Mouse (Mus musculus): ENCODE results near the gene Serpinb1c. TPM values are rescaled to one million over a fixed set of nuclear protein-coding genes. Genes with fewer than 3 reads are reported as not detected.
"Not testable (repeated sequence)": the region's sequence is repeated elsewhere in the genome, so short reads cannot be mapped to it uniquely, and the experiment has no call there.

The Serpinb1c gene
- polyA plus RNA-seq, 1 experiment from 2014 or later, result not detected

- Histone ChIP-seq H3K4me3 (ENCODE audit: low read depth, low read length) (no peak overlapping the region), H3K4me1 (ENCODE audit: control insufficient read depth, insufficient read depth, low read length) (no peaks in the 10 kb centered on the region), H3K9me3 (ENCODE audit: control insufficient read depth, low read depth, low read length) (no peaks in the 10 kb centered on the region), H3K36me3 (ENCODE audit: control insufficient read depth, insufficient read depth, low read length) (no peaks in the 10 kb centered on the region), H3K4me2 (replicated peaks; ENCODE audit: low read depth, low read length) (no peak overlapping the region), H3K9ac (replicated peaks; ENCODE audit: low read depth, low read length) (no peak overlapping the region), H3K27ac (ENCODE audit: low read length) (no peak overlapping the region), H3K27me3 (ENCODE audit: control insufficient read depth, insufficient read depth, low read length) (no peaks in the 10 kb centered on the region)
- ATAC-seq (ENCODE audit: insufficient number of reproducible peaks, insufficient read depth, low FRiP score, low read depth), result no peak
- WGBS, result 52% methylated on average over 1 of the region's 1 CpGs
These were observed 24.1 kb downstream of the Serpinb1c start for GRCm38 (mm10) chr13:32873862-32874261.

DNA sequence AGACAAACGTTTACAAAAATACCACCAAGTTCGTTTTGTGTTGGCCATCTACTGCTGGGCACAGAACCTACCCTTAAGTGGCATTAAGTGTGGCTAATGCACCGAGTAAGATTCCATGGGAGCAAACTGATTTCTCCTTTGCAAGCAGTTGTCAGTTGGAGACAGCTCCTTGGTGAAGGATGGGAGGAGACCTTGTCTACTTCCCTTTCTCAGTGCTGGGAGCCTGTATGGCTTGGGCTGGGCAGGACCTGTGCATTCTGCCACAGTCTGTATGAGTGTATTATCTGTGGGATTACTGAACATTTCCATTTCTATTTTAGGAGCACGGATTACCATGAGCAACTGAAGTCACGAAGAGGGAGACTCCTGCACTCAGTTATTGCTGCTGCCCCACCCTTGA, 29.2 kb downstream of the Serpinb1c start:
- no peak overlapping the region for H3K9ac ChIP-seq (replicated peaks; ENCODE audit: low read depth, low read length)
- H3K4me2 ChIP-seq (replicated peaks; ENCODE audit: low read depth, low read length), result no peak overlapping the region
- H3K27ac ChIP-seq (ENCODE audit: low read length), result no peak overlapping the region
- no peaks in the 10 kb centered on the region for H3K9me3 ChIP-seq (ENCODE audit: control insufficient read depth, low read depth, low read length)
- H3K36me3 ChIP-seq (ENCODE audit: control insufficient read depth, insufficient read depth, low read length), result no peaks in the 10 kb centered on the region
- 67% methylated on average over 5 of the region's 5 CpGs for WGBS
- H3K4me1 ChIP-seq (ENCODE audit: control insufficient read depth, insufficient read depth, low read length), result no peaks in the 10 kb centered on the region
- H3K4me3 ChIP-seq (ENCODE audit: low read depth, low read length), result no peak overlapping the region
- H3K27me3 ChIP-seq (ENCODE audit: control insufficient read depth, insufficient read depth, low read length), result no peaks in the 10 kb centered on the region
- no peak for ATAC-seq (ENCODE audit: insufficient number of reproducible peaks, insufficient read depth, low FRiP score, low read depth)

DNA sequence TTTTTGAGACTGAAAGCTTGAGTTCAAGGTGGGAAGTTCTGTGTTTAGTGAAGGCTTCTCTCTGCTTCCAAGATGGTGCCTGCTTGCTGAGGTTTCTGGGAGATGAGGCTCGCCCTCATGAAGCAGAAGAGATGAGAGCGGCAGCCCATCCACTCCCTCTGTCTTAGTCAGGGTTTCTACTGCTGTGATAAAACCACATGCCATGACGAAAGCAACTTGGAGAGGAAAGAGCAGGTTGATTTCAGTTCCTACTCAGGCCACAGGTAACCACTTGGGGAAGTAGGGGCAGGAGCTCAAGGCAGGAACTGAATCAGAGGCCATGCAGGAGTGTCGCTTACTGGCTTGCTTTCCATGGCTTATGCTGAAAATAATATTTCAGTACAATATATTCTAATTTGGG, 29.8 kb downstream of the Serpinb1c start:
- not testable (repeated sequence) for H3K27me3 ChIP-seq (ENCODE audit: control insufficient read depth, insufficient read depth, low read length); H3K9ac ChIP-seq (replicated peaks; ENCODE audit: low read depth, low read length); H3K4me1 ChIP-seq (ENCODE audit: control insufficient read depth, insufficient read depth, low read length); H3K36me3 ChIP-seq (ENCODE audit: control insufficient read depth, insufficient read depth, low read length); H3K27ac ChIP-seq (ENCODE audit: low read length); H3K9me3 ChIP-seq (ENCODE audit: control insufficient read depth, low read depth, low read length); H3K4me2 ChIP-seq (replicated peaks; ENCODE audit: low read depth, low read length); ATAC-seq (ENCODE audit: insufficient number of reproducible peaks, insufficient read depth, low FRiP score, low read depth); H3K4me3 ChIP-seq (ENCODE audit: low read depth, low read length)
- WGBS, result 88% methylated on average over 4 of the region's 4 CpGs

DNA sequence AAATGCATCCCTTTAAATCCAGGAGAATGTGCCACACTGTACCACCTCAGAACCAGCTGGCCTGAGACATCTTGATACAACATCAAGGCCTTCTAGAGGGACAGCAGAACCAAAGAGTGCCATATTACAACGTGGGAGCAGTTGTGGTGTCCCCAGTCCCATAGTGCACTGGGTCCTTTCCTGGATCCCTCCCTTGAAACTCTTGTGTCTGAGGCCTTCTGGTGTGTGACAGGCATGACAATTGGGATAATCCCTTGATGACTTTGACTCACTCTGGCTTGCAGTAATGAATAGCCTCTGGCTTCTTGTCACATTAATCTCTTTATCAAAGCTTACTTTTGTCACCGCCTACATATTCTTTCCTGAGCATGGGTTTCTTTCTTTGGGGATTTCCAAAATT, 31.0 kb downstream of the Serpinb1c start:
- 54% methylated on average over 2 of the region's 2 CpGs for WGBS
- Histone ChIP-seq H3K9ac (replicated peaks; ENCODE audit: low read depth, low read length) (no peak overlapping the region), H3K27me3 (ENCODE audit: control insufficient read depth, insufficient read depth, low read length) (no peaks in the 10 kb centered on the region), H3K4me3 (ENCODE audit: low read depth, low read length) (no peak overlapping the region), H3K4me2 (replicated peaks; ENCODE audit: low read depth, low read length) (no peak overlapping the region), H3K36me3 (ENCODE audit: control insufficient read depth, insufficient read depth, low read length) (no peaks in the 10 kb centered on the region), H3K27ac (ENCODE audit: low read length) (no peak overlapping the region), H3K4me1 (ENCODE audit: control insufficient read depth, insufficient read depth, low read length) (no peaks in the 10 kb centered on the region), H3K9me3 (ENCODE audit: control insufficient read depth, low read depth, low read length) (no peaks in the 10 kb centered on the region)
- ATAC-seq (ENCODE audit: insufficient number of reproducible peaks, insufficient read depth, low FRiP score, low read depth), result no peak

- no peak overlapping the region for H3K27ac ChIP-seq (ENCODE audit: low read length)
- no peak overlapping the region for H3K4me2 ChIP-seq (replicated peaks; ENCODE audit: low read depth, low read length)
- H3K9me3 ChIP-seq (ENCODE audit: control insufficient read depth, low read depth, low read length), result no peaks in the 10 kb centered on the region
- H3K4me3 ChIP-seq (ENCODE audit: low read depth, low read length), result no peak overlapping the region
- no peaks in the 10 kb centered on the region for H3K36me3 ChIP-seq (ENCODE audit: control insufficient read depth, insufficient read depth, low read length)
- H3K27me3 ChIP-seq (ENCODE audit: control insufficient read depth, insufficient read depth, low read length), result no peaks in the 10 kb centered on the region
- 7% methylated on average over 9 of the region's 9 CpGs for WGBS
- no peak for ATAC-seq (ENCODE audit: insufficient number of reproducible peaks, insufficient read depth, low FRiP score, low read depth)
- H3K9ac ChIP-seq (replicated peaks; ENCODE audit: low read depth, low read length), result no peak overlapping the region
- no peaks in the 10 kb centered on the region for H3K4me1 ChIP-seq (ENCODE audit: control insufficient read depth, insufficient read depth, low read length)
These were observed 31.5 kb downstream of the Serpinb1c start for GRCm38 (mm10) chr13:32866484-32866883.

GRCm38 (mm10) chr13:32865591-32865990, 32.4 kb downstream of the Serpinb1c start:
- no peak for ATAC-seq (ENCODE audit: insufficient number of reproducible peaks, insufficient read depth, low FRiP score, low read depth)
- 60% methylated on average over 2 of the region's 2 CpGs for WGBS

GRCm38 (mm10) chr13:32864529-32864928, 33.5 kb downstream of the Serpinb1c start:
- WGBS, result 81% methylated on average over 2 of the region's 3 CpGs
- H3K9ac ChIP-seq (replicated peaks; ENCODE audit: low read depth, low read length); ATAC-seq (ENCODE audit: insufficient number of reproducible peaks, insufficient read depth, low FRiP score, low read depth); H3K27ac ChIP-seq (ENCODE audit: low read length); H3K4me2 ChIP-seq (replicated peaks; ENCODE audit: low read depth, low read length); H3K4me3 ChIP-seq (ENCODE audit: low read depth, low read length); H3K4me1 ChIP-seq (ENCODE audit: control insufficient read depth, insufficient read depth, low read length); H3K27me3 ChIP-seq (ENCODE audit: control insufficient read depth, insufficient read depth, low read length); H3K9me3 ChIP-seq (ENCODE audit: control insufficient read depth, low read depth, low read length); H3K36me3 ChIP-seq (ENCODE audit: control insufficient read depth, insufficient read depth, low read length): not testable (repeated sequence)

More at GRCm38 (mm10) chr13:32865591-32865990, 32.4 kb downstream of the Serpinb1c start:
- no peaks in the 10 kb centered on the region for H3K27me3 ChIP-seq (ENCODE audit: control insufficient read depth, insufficient read depth, low read length)
- H3K27ac ChIP-seq (ENCODE audit: low read length), result no peak overlapping the region
- H3K4me1 ChIP-seq (ENCODE audit: control insufficient read depth, insufficient read depth, low read length), result no peaks in the 10 kb centered on the region
- H3K9me3 ChIP-seq (ENCODE audit: control insufficient read depth, low read depth, low read length), result no peaks in the 10 kb centered on the region
- H3K9ac ChIP-seq (replicated peaks; ENCODE audit: low read depth, low read length), result no peak overlapping the region
- no peak overlapping the region for H3K4me3 ChIP-seq (ENCODE audit: low read depth, low read length)
- no peak overlapping the region for H3K4me2 ChIP-seq (replicated peaks; ENCODE audit: low read depth, low read length)
- H3K36me3 ChIP-seq (ENCODE audit: control insufficient read depth, insufficient read depth, low read length), result no peaks in the 10 kb centered on the region

GRCm38 (mm10) chr13:32863456-32863855, 34.6 kb downstream of the Serpinb1c start:
- no peaks in the 10 kb centered on the region for H3K9me3 ChIP-seq (ENCODE audit: control insufficient read depth, low read depth, low read length)
- no peak overlapping the region for H3K9ac ChIP-seq (replicated peaks; ENCODE audit: low read depth, low read length)
- no peaks in the 10 kb centered on the region for H3K27me3 ChIP-seq (ENCODE audit: control insufficient read depth, insufficient read depth, low read length)
- H3K27ac ChIP-seq (ENCODE audit: low read length), result no peak overlapping the region
- no peak for ATAC-seq (ENCODE audit: insufficient number of reproducible peaks, insufficient read depth, low FRiP score, low read depth)
- H3K4me3 ChIP-seq (ENCODE audit: low read depth, low read length), result no peak overlapping the region
- no peaks in the 10 kb centered on the region for H3K4me1 ChIP-seq (ENCODE audit: control insufficient read depth, insufficient read depth, low read length)
- no peak overlapping the region for H3K4me2 ChIP-seq (replicated peaks; ENCODE audit: low read depth, low read length)
- no peaks in the 10 kb centered on the region for H3K36me3 ChIP-seq (ENCODE audit: control insufficient read depth, insufficient read depth, low read length)

DNA sequence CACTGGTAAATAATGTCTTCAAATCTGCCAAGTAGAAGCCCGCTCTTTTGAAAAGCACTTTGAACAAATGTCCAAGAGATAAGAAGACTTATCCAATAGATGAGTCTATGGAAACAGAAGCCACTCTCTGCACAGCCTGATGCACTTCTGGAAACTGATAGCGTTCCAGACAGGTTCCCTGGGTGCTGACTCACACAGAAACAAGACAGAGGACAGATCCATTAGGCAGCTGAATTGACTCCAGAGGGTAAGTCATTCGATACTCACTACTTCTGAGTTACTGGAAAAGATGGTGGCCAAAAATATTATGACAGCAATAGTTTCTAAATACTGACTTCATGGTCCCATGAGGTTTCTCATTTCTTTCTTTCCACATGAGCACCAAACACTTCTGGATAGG, 37.2 kb downstream of the Serpinb1c start:
- Histone ChIP-seq H3K4me3 (ENCODE audit: low read depth, low read length) (no peak overlapping the region), H3K9me3 (ENCODE audit: control insufficient read depth, low read depth, low read length) (no peaks in the 10 kb centered on the region), H3K4me1 (ENCODE audit: control insufficient read depth, insufficient read depth, low read length) (no peaks in the 10 kb centered on the region), H3K27ac (ENCODE audit: low read length) (no peak overlapping the region), H3K36me3 (ENCODE audit: control insufficient read depth, insufficient read depth, low read length) (no peaks in the 10 kb centered on the region), H3K4me2 (replicated peaks; ENCODE audit: low read depth, low read length) (no peak overlapping the region), H3K27me3 (ENCODE audit: control insufficient read depth, insufficient read depth, low read length) (no peaks in the 10 kb centered on the region), H3K9ac (replicated peaks; ENCODE audit: low read depth, low read length) (no peak overlapping the region)
- ATAC-seq (ENCODE audit: insufficient number of reproducible peaks, insufficient read depth, low FRiP score, low read depth), result no peak
- WGBS, result 65% methylated on average over 3 of the region's 3 CpGs
